14 mouse cellular contexts compared by ENCODE assay signal in genomic region chr9:32095511-32095910, GRCm38 (mm10).
"Had no signal": no experiment of that assay in that cellular context is flagged by ENCODE, and none has a peak within 500 bp of the region (broad histone marks: within the 10 kb centered on the region; RNA-seq: fewer than 3 reads in every experiment).

No protein-coding gene starts in this region.

- H3K36me3 ChIP-seq: limb, embryonic 10.5 days; liver, embryonic 12.5 days; midbrain, embryonic 15.5 days; neural tube, embryonic 12.5 days; stomach, embryonic 15.5 days had no signal

- H3K9ac ChIP-seq: liver, embryonic 12.5 days; lung, embryonic 14.5 days; midbrain, embryonic 15.5 days; neural tube, embryonic 12.5 days; stomach, embryonic 15.5 days had no signal

- H3K9me3 ChIP-seq: limb, embryonic 10.5 days; liver, embryonic 12.5 days; megakaryocyte, embryonic 14.5 days; midbrain, embryonic 15.5 days; neural tube, embryonic 12.5 days; stomach, embryonic 15.5 days had no signal

- H3K27ac ChIP-seq: limb, embryonic 10.5 days; liver, embryonic 12.5 days; midbrain, embryonic 15.5 days; neural tube, embryonic 12.5 days had no signal

- DNase-seq: lung, embryonic 14.5 days; lung, postnatal 10 days; lung, postnatal 4 days; retina, postnatal 1 day; right cerebral cortex, postnatal 4 days; thymus, postnatal 36 days had no signal

- H3K4me2 ChIP-seq: liver, embryonic 12.5 days; lung, embryonic 14.5 days; midbrain, embryonic 11.5 days; midbrain, embryonic 15.5 days; neural tube, embryonic 12.5 days; stomach, embryonic 15.5 days had no signal

- ATAC-seq: inflammation-experienced regulatory T-cells, adult 6 months; liver, embryonic 12.5 days; midbrain, embryonic 15.5 days had no signal

- H3K27me3 ChIP-seq: liver, embryonic 12.5 days; megakaryocyte, embryonic 14.5 days; midbrain, embryonic 15.5 days; neural tube, embryonic 12.5 days; stomach, embryonic 15.5 days had no signal

- H3K4me3 ChIP-seq: limb, embryonic 10.5 days; liver, embryonic 12.5 days; megakaryocyte, embryonic 14.5 days; midbrain, embryonic 15.5 days; neural tube, embryonic 12.5 days; stomach, embryonic 15.5 days had no signal
